Mouse (Mus musculus) CD4-positive, CD25-positive, alpha-beta regulatory T cell, adult 2 months (primary cell): ENCODE measurements around the gene Dram1.

Source experiments
- DNase-seq: peaks from one replicate; pipeline ENCODE4 v3.0.0-alpha.2; 2012; ENCODE audit warnings: low read depth, low spot score

Gene Dram1

GRCm38 (mm10) chr10:88379013-88379885 is at the start of gene Dram1, which contains the start of gene Gnptab:
Gene Dram1, minus strand, starts transcription at chr10:88379080.
Gene Gnptab, plus strand, starts transcription at chr10:88379132.
- DNase-seq: peak; percentile 94

- no peak for DNase-seq
Observed at GRCm38 (mm10) chr10:88427998-88428397, 49.1 kb upstream of the Dram1 start.

GRCm38 (mm10) chr10:88426896-88427295 is 48.0 kb upstream of the Dram1 start:
- DNase-seq: no peak

- peak; percentile 85 for DNase-seq
Observed at GRCm38 (mm10) chr10:88426158-88426816, 47.4 kb upstream of the Dram1 start.

- peak; percentile 50 for DNase-seq
Observed at GRCm38 (mm10) chr10:88420655-88421435, 42.0 kb upstream of the Dram1 start.

GRCm38 (mm10) chr10:88420141-88420541 is 41.3 kb upstream of the Dram1 start:
- no peak for DNase-seq

GRCm38 (mm10) chr10:88417686-88418085 is 38.8 kb upstream of the Dram1 start:
- DNase-seq: no peak

- no peak for DNase-seq
Observed at GRCm38 (mm10) chr10:88412290-88412995, 33.6 kb upstream of the Dram1 start.

- no peak for DNase-seq
Observed at GRCm38 (mm10) chr10:88409751-88410150, 30.9 kb upstream of the Dram1 start.

GRCm38 (mm10) chr10:88407875-88408631 is 29.2 kb upstream of the Dram1 start:
- DNase-seq: no peak

GRCm38 (mm10) chr10:88405812-88406211 is 26.9 kb upstream of the Dram1 start:
- DNase-seq: peak; percentile 66

- DNase-seq: no peak
Observed at GRCm38 (mm10) chr10:88404220-88404619, 25.3 kb upstream of the Dram1 start.

GRCm38 (mm10) chr10:88403021-88403420 is 24.1 kb upstream of the Dram1 start:
- no peak for DNase-seq

GRCm38 (mm10) chr10:88399271-88399670 is 20.4 kb upstream of the Dram1 start:
- DNase-seq: no peak

- no peak for DNase-seq
Observed at GRCm38 (mm10) chr10:88398668-88399243, 19.9 kb upstream of the Dram1 start.

- DNase-seq: no peak
Observed at GRCm38 (mm10) chr10:88392181-88392847, 13.4 kb upstream of the Dram1 start.

- no peak for DNase-seq
Observed at GRCm38 (mm10) chr10:88391495-88391894, 12.6 kb upstream of the Dram1 start.

GRCm38 (mm10) chr10:88390096-88390790 is 11.4 kb upstream of the Dram1 start:
- DNase-seq: peak; percentile 33

- DNase-seq: peak; percentile 78
Observed at GRCm38 (mm10) chr10:88389576-88389975, 10.7 kb upstream of the Dram1 start.
